Mouse (Mus musculus): ENCODE measurements around the gene Tcl1. TPM values are rescaled to one million over a fixed set of nuclear protein-coding genes. Genes with fewer than 3 reads are reported as not detected.
"Not testable (repeated sequence)": the region's sequence is repeated elsewhere in the genome, so short reads cannot be mapped to it uniquely, and the experiment has no call there.

Gene Tcl1
- polyA plus RNA-seq, 2 experiments: not detected

DNA sequence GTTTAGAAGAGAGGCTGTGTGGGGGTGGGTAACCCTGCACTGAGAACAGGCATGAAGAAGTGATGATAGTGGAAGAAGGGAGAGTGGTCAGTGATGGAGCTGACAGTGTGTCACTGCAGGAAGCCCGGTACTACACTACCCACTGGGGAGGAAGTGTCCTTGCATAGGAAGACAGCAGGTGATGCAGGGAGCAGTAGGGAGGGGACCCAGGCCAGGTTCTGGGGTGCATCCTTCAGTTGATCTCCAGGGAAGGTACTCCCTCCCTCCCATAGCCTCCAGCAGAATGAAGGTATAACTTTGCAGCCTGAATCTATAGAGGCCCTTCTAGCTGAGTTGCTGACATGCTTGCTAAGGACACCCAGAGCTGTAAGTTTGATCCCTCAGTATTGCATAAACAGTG is 15.5 kb downstream of the Tcl1 start:
- no peak for ATAC-seq (ENCODE audit: insufficient read depth)
- no peak for DNase-seq (ENCODE audit: low read depth in 3 of 3, low spot score in 3 of 3)
- Histone ChIP-seq H3K27me3 (ENCODE audit: control insufficient read depth, insufficient read depth, low read length) (no peaks in the 10 kb centered on the region), H3K9ac (replicated peaks) (no peak overlapping the region), H3K9me3 (ENCODE audit: control insufficient read depth, low read length) (no peaks in the 10 kb centered on the region), H3K27ac (no peak overlapping the region), H3K36me3 (replicated peaks; ENCODE audit: control insufficient read depth, insufficient read depth, low read depth) (no peaks in the 10 kb centered on the region), H3K4me1 (replicated peaks; ENCODE audit: control insufficient read depth in 2 of 2, insufficient read depth in 2 of 2, low read length in 1 of 2) (no peaks in the 10 kb centered on the region), H3K4me3 (ENCODE audit: insufficient read depth in 1 of 2, low read depth in 2 of 2, low read length in 2 of 2) (no peak overlapping the region), H3K4me2 (ENCODE audit: low read depth) (no peak overlapping the region)
- TF ChIP-seq CTCF (IDR thresholded peaks at IDR 0.05; ENCODE audit: low read depth): no peak
- TF ChIP-seq EP300 (IDR thresholded peaks at IDR 0.05; ENCODE audit: low read depth): no peak
- 37% methylated on average over 1 of the region's 1 CpGs for WGBS (ENCODE audit: insufficient replicate concordance)

DNA sequence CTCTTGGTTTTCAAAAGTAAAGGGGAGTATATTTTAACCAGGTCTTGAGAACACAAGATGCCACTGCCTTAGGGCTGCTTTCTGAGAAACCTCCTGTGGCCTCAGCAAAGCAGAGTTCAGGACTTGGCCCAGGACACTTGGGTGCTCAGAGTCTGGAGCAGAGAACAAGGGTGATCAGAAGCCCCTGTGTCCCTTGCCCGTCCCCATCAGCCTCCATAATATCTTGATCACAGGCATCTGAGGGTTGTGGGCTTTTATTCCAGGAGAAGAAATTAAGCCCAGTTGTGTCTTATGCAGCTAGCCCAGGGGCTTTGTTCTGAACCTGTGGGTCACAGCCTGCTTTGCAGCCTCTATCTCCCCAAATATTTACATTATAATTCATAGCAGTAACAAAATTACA is 20.9 kb downstream of the Tcl1 start, which contains the start of gene Tcl1b4:
Gene Tcl1b4 (plus strand): TSS at position 301 of the 400 bp plus-strand sequence.
- 45% methylated on average over 1 of the region's 1 CpGs for WGBS (ENCODE audit: insufficient replicate concordance)
- H3K4me2 ChIP-seq (ENCODE audit: low read depth); ATAC-seq (ENCODE audit: insufficient read depth); H3K9me3 ChIP-seq (ENCODE audit: control insufficient read depth, low read length); H3K9ac ChIP-seq (replicated peaks); H3K27me3 ChIP-seq (ENCODE audit: control insufficient read depth, insufficient read depth, low read length); H3K36me3 ChIP-seq (replicated peaks; ENCODE audit: control insufficient read depth, insufficient read depth, low read depth); DNase-seq (ENCODE audit: low read depth in 3 of 3, low spot score in 3 of 3); H3K27ac ChIP-seq; H3K4me3 ChIP-seq (ENCODE audit: insufficient read depth in 1 of 2, low read depth in 2 of 2, low read length in 2 of 2); H3K4me1 ChIP-seq (replicated peaks; ENCODE audit: control insufficient read depth in 2 of 2, insufficient read depth in 2 of 2, low read length in 1 of 2): not testable (repeated sequence)

DNA sequence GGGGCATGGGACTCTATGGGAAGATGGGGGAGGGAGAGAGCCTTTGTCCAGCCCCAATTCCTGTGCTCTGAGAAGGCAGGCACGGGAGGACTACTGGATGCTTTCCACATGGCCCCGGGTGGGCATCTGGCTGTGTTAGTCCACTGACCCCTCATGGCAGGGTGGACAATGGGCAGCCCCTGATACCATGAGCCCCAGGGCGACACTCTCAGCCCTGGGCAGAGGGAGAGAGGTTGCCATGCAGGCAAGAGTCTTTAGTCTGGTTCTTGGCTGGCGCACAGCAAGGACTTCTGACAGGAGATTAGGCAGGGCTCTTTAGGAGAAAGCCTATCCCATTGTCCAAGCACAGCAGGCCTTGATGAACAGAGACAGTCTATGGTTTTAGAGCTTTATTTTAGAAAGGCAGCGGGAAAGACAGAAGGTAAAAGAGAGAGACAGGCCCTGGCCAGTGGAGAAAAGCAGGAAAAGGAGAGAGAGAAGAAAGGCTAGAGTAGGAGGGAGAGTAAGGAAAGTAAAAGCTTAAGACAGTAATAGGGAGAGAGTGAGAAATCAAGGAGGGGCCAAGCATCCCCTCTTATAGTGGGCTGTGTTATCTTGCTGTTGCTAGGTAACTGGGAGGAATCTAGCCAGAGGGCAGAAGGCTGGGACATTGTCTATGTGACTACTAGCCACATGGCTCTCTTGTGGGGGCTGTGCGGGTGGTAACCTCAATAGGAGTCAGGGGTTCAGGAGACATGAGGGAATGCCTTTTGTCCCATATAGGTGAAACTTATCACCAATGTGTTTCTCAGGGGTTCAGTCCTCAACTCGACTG is 22.7 kb downstream of the Tcl1 start:
- not testable (repeated sequence) for H3K4me2 ChIP-seq (ENCODE audit: low read depth); H3K4me1 ChIP-seq (replicated peaks; ENCODE audit: control insufficient read depth in 2 of 2, insufficient read depth in 2 of 2, low read length in 1 of 2); H3K9ac ChIP-seq (replicated peaks); H3K4me3 ChIP-seq (ENCODE audit: insufficient read depth in 1 of 2, low read depth in 2 of 2, low read length in 2 of 2); H3K36me3 ChIP-seq (replicated peaks; ENCODE audit: control insufficient read depth, insufficient read depth, low read depth); ATAC-seq (ENCODE audit: insufficient read depth); H3K9me3 ChIP-seq (ENCODE audit: control insufficient read depth, low read length); H3K27me3 ChIP-seq (ENCODE audit: control insufficient read depth, insufficient read depth, low read length); DNase-seq (ENCODE audit: low read depth in 3 of 3, low spot score in 3 of 3); H3K27ac ChIP-seq
- 51% methylated on average over 7 of the region's 7 CpGs for WGBS (ENCODE audit: insufficient replicate concordance)

DNA sequence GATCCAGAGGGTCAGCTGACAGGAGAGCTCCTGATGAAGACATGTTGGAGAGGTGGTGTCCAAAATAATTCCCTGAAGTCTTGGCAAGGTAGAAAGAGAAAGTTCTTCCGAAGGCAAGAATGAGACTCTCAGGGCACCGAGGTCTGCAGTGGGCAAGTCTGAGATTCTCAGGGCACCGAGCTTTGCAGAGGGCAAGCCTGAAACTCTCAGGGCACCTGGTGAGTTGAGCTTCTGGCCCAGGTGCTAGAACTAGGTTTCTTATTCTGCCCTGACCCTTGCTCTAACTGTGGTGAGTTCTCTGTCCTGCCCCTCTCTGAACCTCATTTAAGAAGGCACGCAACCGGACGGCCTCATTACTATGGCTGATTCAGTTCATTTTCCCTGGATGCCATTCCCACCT is 31.9 kb downstream of the Tcl1 start, which contains the start of gene Tcl1b3:
Gene Tcl1b3 (plus strand): TSS at position 301 of the 400 bp plus-strand sequence.
- not testable (repeated sequence) for H3K4me3 ChIP-seq (ENCODE audit: insufficient read depth in 1 of 2, low read depth in 2 of 2, low read length in 2 of 2); H3K27ac ChIP-seq; ATAC-seq (ENCODE audit: insufficient read depth); H3K4me1 ChIP-seq (replicated peaks; ENCODE audit: control insufficient read depth in 2 of 2, insufficient read depth in 2 of 2, low read length in 1 of 2); H3K4me2 ChIP-seq (ENCODE audit: low read depth); H3K36me3 ChIP-seq (replicated peaks; ENCODE audit: control insufficient read depth, insufficient read depth, low read depth); H3K9me3 ChIP-seq (ENCODE audit: control insufficient read depth, low read length); H3K27me3 ChIP-seq (ENCODE audit: control insufficient read depth, insufficient read depth, low read length); DNase-seq (ENCODE audit: low read depth in 3 of 3, low spot score in 3 of 3); H3K9ac ChIP-seq (replicated peaks)
- WGBS (ENCODE audit: insufficient replicate concordance): 63% methylated on average over 6 of the region's 6 CpGs

DNA sequence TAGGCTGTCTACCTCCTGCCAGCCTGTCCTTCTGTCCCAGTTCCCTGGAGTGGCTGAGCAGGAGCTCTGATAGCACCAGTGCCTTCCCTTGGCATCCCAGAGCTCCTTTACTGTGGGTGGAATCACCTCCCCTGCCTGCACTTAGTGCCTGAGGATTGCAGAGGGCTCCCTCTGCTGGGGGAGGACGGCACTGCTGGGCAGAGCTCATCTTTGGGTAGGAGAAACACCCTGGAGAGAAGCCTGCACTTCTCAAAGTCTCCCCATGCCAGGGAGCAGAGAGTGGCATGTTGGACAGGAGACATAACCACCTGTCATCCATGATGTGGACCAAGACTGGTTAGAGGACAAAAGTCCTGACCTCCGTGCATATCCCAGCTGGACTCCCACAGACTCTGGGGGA is 33.6 kb downstream of the Tcl1 start:
- not testable (repeated sequence) for H3K36me3 ChIP-seq (replicated peaks; ENCODE audit: control insufficient read depth, insufficient read depth, low read depth); H3K27ac ChIP-seq
- TF ChIP-seq CTCF (IDR thresholded peaks at IDR 0.05; ENCODE audit: low read depth): peak; percentile 69

DNA sequence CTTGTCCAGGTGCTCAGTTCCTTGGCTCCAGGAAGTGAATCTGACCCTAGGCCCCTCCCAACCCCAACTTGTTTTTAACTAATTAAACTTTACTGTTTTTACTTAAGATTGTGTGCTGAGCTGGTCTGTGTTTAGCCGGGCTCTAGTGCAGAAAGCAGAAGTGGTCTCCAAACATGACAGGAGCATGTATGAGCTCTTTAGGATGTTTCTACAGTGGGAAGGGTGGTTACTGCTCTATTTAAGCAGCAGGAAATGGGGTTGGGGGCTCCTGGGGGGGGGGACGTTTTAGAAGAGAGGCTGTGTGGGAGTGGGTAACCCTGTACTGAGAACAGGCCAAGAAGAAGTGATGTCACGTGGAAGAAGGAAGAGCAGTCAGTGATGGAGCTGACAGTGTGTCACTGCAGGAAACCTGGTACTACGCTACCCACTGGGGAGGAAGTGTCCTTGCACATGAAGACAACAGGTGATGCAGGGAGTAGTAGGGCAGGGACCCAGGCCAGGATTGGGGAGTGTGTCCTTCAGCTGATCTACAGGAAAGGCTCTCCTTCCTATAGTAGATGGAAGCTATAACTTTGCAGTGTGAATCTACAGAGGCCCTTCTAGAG is 41.5 kb downstream of the Tcl1 start:
- H3K9me3 ChIP-seq (ENCODE audit: control insufficient read depth, low read length); ATAC-seq (ENCODE audit: insufficient read depth); DNase-seq (ENCODE audit: low read depth in 3 of 3, low spot score in 3 of 3); H3K4me1 ChIP-seq (replicated peaks; ENCODE audit: control insufficient read depth in 2 of 2, insufficient read depth in 2 of 2, low read length in 1 of 2); H3K4me2 ChIP-seq (ENCODE audit: low read depth); H3K27ac ChIP-seq; H3K27me3 ChIP-seq (ENCODE audit: control insufficient read depth, insufficient read depth, low read length); H3K4me3 ChIP-seq (ENCODE audit: insufficient read depth in 1 of 2, low read depth in 2 of 2, low read length in 2 of 2); H3K9ac ChIP-seq (replicated peaks); H3K36me3 ChIP-seq (replicated peaks; ENCODE audit: control insufficient read depth, insufficient read depth, low read depth): not testable (repeated sequence)
- 17% methylated on average over 4 of the region's 4 CpGs for WGBS (ENCODE audit: insufficient replicate concordance)

More for the DNA sequence above, 33.6 kb downstream of the Tcl1 start:
- ATAC-seq (ENCODE audit: insufficient read depth); H3K4me2 ChIP-seq (ENCODE audit: low read depth); H3K4me1 ChIP-seq (replicated peaks; ENCODE audit: control insufficient read depth in 2 of 2, insufficient read depth in 2 of 2, low read length in 1 of 2); H3K27me3 ChIP-seq (ENCODE audit: control insufficient read depth, insufficient read depth, low read length); H3K4me3 ChIP-seq (ENCODE audit: insufficient read depth in 1 of 2, low read depth in 2 of 2, low read length in 2 of 2); DNase-seq (ENCODE audit: low read depth in 3 of 3, low spot score in 3 of 3); H3K9ac ChIP-seq (replicated peaks); H3K9me3 ChIP-seq (ENCODE audit: control insufficient read depth, low read length): not testable (repeated sequence)
- WGBS (ENCODE audit: insufficient replicate concordance): 13% methylated on average over 2 of the region's 2 CpGs

DNA sequence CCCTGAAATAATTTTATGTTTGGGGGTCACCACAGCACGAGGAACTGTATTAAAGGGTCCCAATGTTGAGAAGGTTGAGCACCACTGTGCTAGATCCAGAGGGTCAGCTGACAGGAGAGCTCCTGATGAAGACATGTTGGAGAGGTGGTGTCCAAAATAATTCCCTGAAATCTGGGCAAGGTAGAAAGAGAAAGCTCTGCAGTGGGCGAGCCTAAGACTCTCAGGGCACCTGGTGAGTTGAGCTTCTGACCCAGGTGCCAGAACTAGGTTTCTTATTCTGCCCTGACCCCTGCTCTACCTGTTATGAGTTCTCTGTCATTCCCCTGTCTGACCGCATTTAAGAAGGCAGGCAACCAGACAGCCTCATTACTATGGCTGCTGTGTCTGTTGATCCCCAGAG is 46.5 kb downstream of the Tcl1 start, which contains the start of gene Tcl1b5:
Gene Tcl1b5 (plus strand): TSS at position 301 of the 400 bp plus-strand sequence.
- ATAC-seq (ENCODE audit: insufficient read depth); DNase-seq (ENCODE audit: low read depth in 3 of 3, low spot score in 3 of 3); H3K27me3 ChIP-seq (ENCODE audit: control insufficient read depth, insufficient read depth, low read length); H3K36me3 ChIP-seq (replicated peaks; ENCODE audit: control insufficient read depth, insufficient read depth, low read depth); H3K4me3 ChIP-seq (ENCODE audit: insufficient read depth in 1 of 2, low read depth in 2 of 2, low read length in 2 of 2); H3K9me3 ChIP-seq (ENCODE audit: control insufficient read depth, low read length); H3K4me2 ChIP-seq (ENCODE audit: low read depth); H3K27ac ChIP-seq; H3K4me1 ChIP-seq (replicated peaks; ENCODE audit: control insufficient read depth in 2 of 2, insufficient read depth in 2 of 2, low read length in 1 of 2); H3K9ac ChIP-seq (replicated peaks): not testable (repeated sequence)
- 34% methylated on average over 3 of the region's 3 CpGs for WGBS (ENCODE audit: insufficient replicate concordance)

Data from liver, embryonic 14.5 days (tissue).